Mouse (Mus musculus) spleen, postnatal 10 days (tissue): ENCODE measurements around the gene Dpf3.

Source experiments
- DNase-seq, 2 experiments: peaks; one replicate each; pipeline ENCODE4 v3.0.0; 2021 to 2022; ENCODE audit warnings: low spot score in 2 of 2

The Dpf3 gene

GRCm38 (mm10) chr12:83496736-83497135 is 9.2 kb upstream of the Dpf3 start:
- DNase-seq = no peak

- no peak for DNase-seq
Measured at GRCm38 (mm10) chr12:83496336-83496735, 8.8 kb upstream of the Dpf3 start.

DNA sequence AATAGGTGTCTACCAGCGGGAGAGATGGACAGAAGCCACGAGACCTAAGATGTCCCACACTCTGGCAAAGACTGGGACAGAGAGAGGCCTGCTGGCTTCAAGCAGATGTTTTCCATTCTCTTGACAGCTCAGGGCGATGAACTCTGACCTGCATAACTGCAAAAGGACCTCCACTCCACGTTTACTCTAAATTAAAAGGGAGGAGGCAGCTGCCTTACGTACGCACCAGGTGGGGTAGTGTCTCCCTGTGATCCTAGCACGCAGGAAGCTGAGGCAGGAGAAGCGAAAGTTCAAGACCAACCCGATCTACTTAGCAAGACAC is 8.4 kb upstream of the Dpf3 start:
- no peak for DNase-seq

- DNase-seq = no peak
Measured at GRCm38 (mm10) chr12:83495248-83495960, 7.9 kb upstream of the Dpf3 start.

DNA sequence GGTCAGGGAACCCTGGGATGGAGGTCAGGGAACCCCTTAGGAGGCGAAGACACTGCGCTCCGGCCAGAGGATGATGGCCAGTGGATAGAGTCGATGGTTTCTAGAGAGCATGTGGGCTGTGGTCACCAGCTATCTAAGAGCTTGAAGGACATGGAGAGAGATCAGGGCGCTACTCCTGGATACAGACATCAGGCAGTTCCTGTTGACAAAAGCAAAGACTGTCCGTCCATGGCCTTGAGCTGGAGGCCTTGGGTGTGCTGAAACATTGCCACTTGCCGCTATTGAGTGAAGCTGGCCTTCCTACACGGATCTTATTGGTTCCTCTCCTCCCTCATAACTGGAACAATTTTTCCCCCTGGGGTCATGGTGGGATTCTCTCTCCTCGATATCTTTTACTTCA is 6.7 kb upstream of the Dpf3 start:
- no peak for DNase-seq

DNA sequence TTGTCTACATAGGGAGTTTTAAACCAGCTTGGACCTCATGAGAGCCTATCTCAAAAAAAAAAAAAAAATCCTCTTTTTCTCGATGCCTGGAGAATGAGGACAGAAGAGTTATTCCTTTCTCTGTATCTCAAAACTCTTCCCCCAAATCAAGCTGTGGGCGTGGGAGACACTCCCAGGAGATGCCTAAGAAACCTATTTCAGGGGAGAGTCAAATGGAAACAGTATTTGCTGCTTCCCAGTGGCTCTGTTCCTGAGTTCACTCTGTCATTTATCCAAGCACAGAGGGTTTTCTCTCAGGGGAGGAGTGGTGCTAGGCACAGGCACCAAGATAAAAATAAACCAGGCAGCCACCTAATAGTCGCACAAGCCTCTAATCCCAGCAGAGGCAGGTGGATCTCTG is 5.3 kb upstream of the Dpf3 start:
- DNase-seq = no peak

DNA sequence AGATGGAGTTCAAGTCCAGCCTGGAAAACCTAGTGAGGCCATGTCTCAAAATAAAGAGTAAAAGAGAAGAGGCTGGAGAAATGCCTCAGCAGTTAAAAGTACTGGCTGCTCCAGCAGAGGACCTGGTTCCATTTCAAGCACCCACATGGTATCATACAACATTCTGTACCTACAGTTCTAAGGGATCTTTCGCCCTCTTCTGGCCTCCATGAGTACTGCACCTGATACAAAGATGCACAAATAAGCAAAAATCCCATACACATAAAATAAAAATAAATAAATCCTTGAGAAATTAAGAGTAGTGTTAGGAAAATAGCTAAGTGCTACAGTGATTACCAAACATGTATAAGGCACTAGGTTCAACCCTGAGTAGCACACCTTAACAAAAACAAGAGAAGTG is 4.1 kb upstream of the Dpf3 start:
- DNase-seq = peak in 1 of 2 experiments; percentile 53

DNA sequence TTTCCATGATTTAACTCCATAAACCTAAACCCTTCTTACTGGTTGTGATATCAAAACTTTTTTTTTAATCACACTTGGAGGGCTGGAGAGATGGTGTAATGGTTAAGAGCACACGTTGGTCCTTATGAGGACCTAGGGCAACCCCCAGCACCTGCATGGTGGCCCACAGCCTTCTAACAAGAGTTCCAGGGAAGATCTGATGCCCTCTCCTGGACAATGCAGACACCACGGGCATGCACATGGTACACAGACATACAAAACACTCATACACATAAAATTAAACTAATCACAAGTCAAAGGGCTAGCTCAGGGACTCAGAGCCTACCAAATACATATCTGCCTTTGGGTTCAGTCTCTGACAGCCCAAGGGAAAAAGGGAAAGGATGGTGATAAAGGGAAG is 2.2 kb upstream of the Dpf3 start:
- DNase-seq = no peak

DNA sequence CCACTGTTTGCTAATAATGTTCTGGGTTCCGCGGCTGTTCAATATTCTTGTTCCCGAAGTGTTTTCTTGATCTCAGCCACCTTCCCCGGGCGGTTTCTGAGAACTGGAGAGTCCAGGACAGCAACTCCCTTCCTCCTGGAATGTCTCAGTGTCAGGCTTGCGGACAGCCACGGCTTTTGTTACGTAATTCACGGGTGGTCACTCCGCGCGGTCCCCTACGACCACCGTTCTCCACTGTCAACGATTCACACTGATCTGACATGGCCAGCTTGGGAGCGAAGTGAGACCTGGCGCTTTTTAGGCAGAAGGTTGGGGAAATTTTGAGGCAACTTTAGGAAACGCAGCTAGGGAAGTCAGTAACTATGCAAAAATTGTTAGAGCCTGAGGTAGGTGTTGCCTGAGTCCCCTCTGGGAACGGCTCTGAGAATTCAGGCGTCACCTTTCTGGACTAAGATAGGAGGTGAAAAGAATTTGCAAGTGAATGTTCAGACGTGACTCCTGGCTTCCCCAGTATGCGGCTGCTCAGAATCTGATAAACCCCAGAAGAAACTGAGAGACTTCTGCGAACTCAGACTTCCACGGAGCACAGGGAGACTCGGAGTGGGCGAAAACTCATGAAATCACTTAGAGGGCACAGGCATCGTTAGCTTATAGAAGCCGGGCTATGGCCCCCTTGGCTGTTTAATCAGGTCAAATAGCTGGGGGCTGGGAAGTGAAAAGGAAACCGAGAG is 860 bp upstream of the Dpf3 start:
- peak; percentile 37 to 44 for DNase-seq

GRCm38 (mm10) chr12:83486671-83487461 is 650 bp downstream of the Dpf3 start:
- DNase-seq = peak; percentile 73 to 78

DNA sequence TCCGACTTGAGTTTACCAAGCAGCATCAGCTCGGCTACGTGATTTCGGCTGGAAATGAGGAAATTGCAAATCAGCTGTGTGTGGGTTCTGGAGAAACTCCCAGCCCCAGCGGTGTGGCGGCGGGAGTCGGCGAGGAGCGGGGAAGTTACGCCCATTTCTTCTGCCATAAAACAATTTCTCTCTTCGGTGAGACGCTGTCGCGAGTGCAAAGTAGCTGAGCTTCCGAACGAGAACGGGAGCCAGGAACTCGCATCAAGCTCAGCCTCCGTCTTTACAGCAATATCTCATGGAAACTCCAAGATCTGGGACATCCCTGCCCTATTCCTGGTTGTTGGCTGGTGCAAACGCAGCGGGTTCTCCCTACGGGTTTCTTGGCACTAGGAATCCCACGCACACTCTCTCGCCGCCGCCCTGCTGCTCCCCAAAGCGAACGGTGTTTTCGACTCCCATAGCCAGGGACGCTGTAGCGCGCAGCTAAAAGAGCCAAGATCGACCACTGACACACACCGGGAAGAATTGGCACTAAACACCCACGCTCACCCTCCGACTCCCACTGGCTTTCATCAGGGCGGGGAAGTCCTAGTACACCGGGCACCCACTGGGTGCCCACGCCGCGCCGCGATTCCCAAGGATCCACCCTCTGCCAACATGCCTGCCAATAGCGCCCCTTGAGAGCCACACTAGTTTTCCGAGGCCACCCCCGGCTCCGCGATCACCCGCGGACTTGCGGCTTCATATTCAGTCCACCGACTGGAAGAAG is 1.4 kb downstream of the Dpf3 start:
- peak; percentile 57 to 59 for DNase-seq

GRCm38 (mm10) chr12:83484855-83485745 is 2.4 kb downstream of the Dpf3 start:
- DNase-seq = peak in 1 of 2 experiments; percentile 34

GRCm38 (mm10) chr12:83483653-83484052 is 3.9 kb downstream of the Dpf3 start:
- DNase-seq = no peak

GRCm38 (mm10) chr12:83481439-83481838 is 6.1 kb downstream of the Dpf3 start:
- no peak for DNase-seq

- no peak for DNase-seq
Measured at GRCm38 (mm10) chr12:83479818-83480401, 7.6 kb downstream of the Dpf3 start.

DNA sequence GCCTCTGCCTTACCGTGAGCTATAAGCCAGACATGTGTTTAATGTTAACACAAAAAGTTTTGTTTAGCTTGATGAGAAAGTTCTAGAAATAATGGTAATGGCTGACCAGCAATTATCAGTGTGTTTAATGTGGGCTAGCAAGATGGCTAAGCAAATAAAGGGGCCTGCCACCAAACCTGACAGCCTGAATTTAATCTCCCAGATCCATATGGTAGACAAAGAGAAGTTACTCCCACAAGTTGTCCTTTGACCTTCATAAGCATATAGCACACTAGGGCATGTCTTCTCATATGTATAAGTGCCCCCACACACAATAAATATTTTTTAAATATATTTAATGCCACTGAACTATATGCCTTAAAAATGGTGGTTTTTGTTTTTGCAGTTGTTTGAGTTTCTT is 8.4 kb downstream of the Dpf3 start:
- no peak for DNase-seq

GRCm38 (mm10) chr12:83476277-83476676 is 11.2 kb downstream of the Dpf3 start:
- DNase-seq = no peak

- no peak for DNase-seq
Measured at GRCm38 (mm10) chr12:83475419-83475818, 12.1 kb downstream of the Dpf3 start.

GRCm38 (mm10) chr12:83473987-83474600 is 13.4 kb downstream of the Dpf3 start:
- no peak for DNase-seq

DNA sequence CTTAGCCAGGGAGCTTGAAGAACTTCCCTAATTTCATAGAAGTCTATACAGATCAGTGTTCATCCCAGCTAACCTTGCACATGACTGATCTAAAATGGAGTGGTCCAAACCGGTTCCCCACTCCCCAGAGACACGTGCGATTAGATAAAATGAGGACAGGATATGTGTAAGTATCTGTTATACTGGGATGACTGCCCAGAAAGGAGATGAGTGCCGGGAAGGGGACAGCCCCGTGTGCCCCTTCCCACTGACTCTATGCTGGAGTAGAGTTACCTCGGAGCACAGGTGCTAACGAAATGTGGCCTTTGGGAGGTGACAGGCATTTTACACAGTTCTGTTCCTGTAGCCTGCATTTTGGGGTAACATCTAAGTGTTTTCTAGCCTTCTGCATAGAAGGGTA is 15.8 kb downstream of the Dpf3 start:
- no peak for DNase-seq
